Mouse (Mus musculus) neural tube, embryonic 12.5 days (tissue): ENCODE measurements around the gene Dnajb9. TPM values are rescaled to one million over a fixed set of nuclear protein-coding genes. Genes with fewer than 3 reads are reported as not detected.
"Not testable (repeated sequence)": the region's sequence is repeated elsewhere in the genome, so short reads cannot be mapped to it uniquely, and the experiment has no call there.

Experiments used
- ATAC-seq: fragments of 200-750 bp; cut with Nextera tagmentation; 2 replicates; pipeline ENCODE4 v1.8.0; 2017; ENCODE audit warnings: low read depth, mild to moderate bottlenecking, moderate TSS enrichment, moderate library complexity; ENCODE audit not compliant: low FRiP score
- H3K27ac ChIP-seq: fragments of 300-500 bp; sonication (generic); 2 replicates; pipeline ENCODE4 v1.5.1; 2016
- H3K27me3 ChIP-seq: fragments of 300-500 bp; sonication (generic); replicated peaks from 2 replicates; pipeline ENCODE4 v1.6.1; 2016; ENCODE audit warnings: mild to moderate bottlenecking
- H3K36me3 ChIP-seq: fragments of 300-500 bp; sonication (generic); 2 replicates; pipeline ENCODE4 v1.6.1; 2016; ENCODE audit warnings: mild to moderate bottlenecking
- H3K4me1 ChIP-seq: fragments of 300-500 bp; sonication (generic); 2 replicates; pipeline ENCODE4 v1.6.1; 2016
- H3K4me2 ChIP-seq: fragments of 300-500 bp; sonication (generic); replicated peaks from 2 replicates; pipeline ENCODE4 v1.6.1; 2016; ENCODE audit warnings: mild to moderate bottlenecking
- H3K4me3 ChIP-seq: fragments of 300-500 bp; sonication (generic); 2 replicates; pipeline ENCODE4 v1.5.1; 2016
- H3K9ac ChIP-seq: fragments of 300-500 bp; sonication (generic); 2 replicates; pipeline ENCODE4 v1.6.1; 2016; ENCODE audit warnings: mild to moderate bottlenecking
- H3K9me3 ChIP-seq: fragments of 300-500 bp; sonication (generic); 2 replicates; pipeline ENCODE4 v1.6.1; 2016; ENCODE audit warnings: mild to moderate bottlenecking
- WGBS: fragments of 180-500 bp; shearing (Covaris S2); methylation state at CpG from one replicate; pipeline ENCODE4 v1.1.7; 2016; 5-methylcytosine and 5-hydroxymethylcytosine counted together
- polyA plus RNA-seq: library from polyadenylated mRNA; unstranded; fragments of >200 nt; fragmentation: Nextera tagmentation; extraction: Ambion mirVana; gene quantifications from 2 replicates; pipeline ENCODE4 v1.2.1, GENCODE M21; 2016

Gene Dnajb9
- 32.1 and 33.1 TPM in 2 replicates for polyA plus RNA-seq

GRCm38 (mm10) chr12:44209824-44210752 is at the start of gene Dnajb9:
Dnajb9 (minus strand) TSS chr12:44210326.
- H3K27ac ChIP-seq, result peak within 1 kb of the TSS; percentile 76
- peak within 1 kb of the TSS; percentile 77 for H3K4me2 ChIP-seq
- no peaks in the 10 kb centered on the region for H3K27me3 ChIP-seq
- H3K36me3 ChIP-seq, result peaks cover 8% of the 10 kb centered on the region
- H3K9me3 ChIP-seq, result no peaks in the 10 kb centered on the region
- H3K9ac ChIP-seq, result peak within 1 kb of the TSS; percentile 87
- WGBS, result under 1% methylated on average over 77 of the region's 77 CpGs
- H3K4me1 ChIP-seq, result peaks cover 13% of the 10 kb centered on the region
- peak; percentile 99 for ATAC-seq
- H3K4me3 ChIP-seq, result peak within 1 kb of the TSS; percentile 94

GRCm38 (mm10) chr12:44248309-44248977 is 38.3 kb upstream of the Dnajb9 start:
- no peaks in the 10 kb centered on the region for H3K27me3 ChIP-seq
- H3K27ac ChIP-seq, result no peak overlapping the region
- no peak; the same call in 1 of the 2 replicates for ATAC-seq
- no peaks in the 10 kb centered on the region for H3K36me3 ChIP-seq
- H3K9me3 ChIP-seq, result no peaks in the 10 kb centered on the region
- H3K9ac ChIP-seq, result no peak overlapping the region
- no peak overlapping the region for H3K4me2 ChIP-seq
- no peak overlapping the region for H3K4me3 ChIP-seq
- H3K4me1 ChIP-seq, result no peaks in the 10 kb centered on the region
- 76% methylated on average over 9 of the region's 9 CpGs for WGBS

GRCm38 (mm10) chr12:44245739-44246138 is 35.6 kb upstream of the Dnajb9 start:
- Histone ChIP-seq H3K27ac (no peak overlapping the region), H3K4me2 (no peak overlapping the region), H3K9ac (no peak overlapping the region), H3K4me1 (no peaks in the 10 kb centered on the region), H3K9me3 (no peaks in the 10 kb centered on the region), H3K4me3 (no peak overlapping the region), H3K27me3 (no peaks in the 10 kb centered on the region), H3K36me3 (no peaks in the 10 kb centered on the region)
- no peak for ATAC-seq
- 89% methylated on average over 3 of the region's 3 CpGs for WGBS

- Histone ChIP-seq H3K27ac (no peak overlapping the region), H3K9ac (no peak overlapping the region), H3K27me3 (no peaks in the 10 kb centered on the region), H3K4me1 (no peaks in the 10 kb centered on the region), H3K36me3 (no peaks in the 10 kb centered on the region), H3K4me3 (no peak overlapping the region), H3K9me3 (no peaks in the 10 kb centered on the region), H3K4me2 (no peak overlapping the region)
- ATAC-seq, result no peak
- WGBS, result 92% methylated on average over 4 of the region's 4 CpGs
Measured at GRCm38 (mm10) chr12:44242407-44242806, 32.3 kb upstream of the Dnajb9 start.

GRCm38 (mm10) chr12:44241090-44241489 is 31.0 kb upstream of the Dnajb9 start:
- ATAC-seq, result no peak
- 81% methylated on average over 7 of the region's 7 CpGs for WGBS
- no peaks in the 10 kb centered on the region for H3K36me3 ChIP-seq
- no peak overlapping the region for H3K27ac ChIP-seq
- no peak overlapping the region for H3K4me3 ChIP-seq
- H3K9ac ChIP-seq, result no peak overlapping the region
- no peak overlapping the region for H3K4me2 ChIP-seq
- no peaks in the 10 kb centered on the region for H3K27me3 ChIP-seq
- H3K9me3 ChIP-seq, result no peaks in the 10 kb centered on the region
- H3K4me1 ChIP-seq, result no peaks in the 10 kb centered on the region

GRCm38 (mm10) chr12:44224650-44225049 is 14.5 kb upstream of the Dnajb9 start:
- no peak for ATAC-seq
- 78% methylated on average over 3 of the region's 3 CpGs for WGBS

GRCm38 (mm10) chr12:44223044-44223443 is 12.9 kb upstream of the Dnajb9 start:
- no peaks in the 10 kb centered on the region for H3K36me3 ChIP-seq
- H3K4me3 ChIP-seq, result no peak overlapping the region
- no peak overlapping the region for H3K9ac ChIP-seq
- H3K9me3 ChIP-seq, result no peaks in the 10 kb centered on the region
- no peak overlapping the region for H3K4me2 ChIP-seq
- no peaks in the 10 kb centered on the region for H3K27me3 ChIP-seq
- H3K4me1 ChIP-seq, result peaks cover 3% of the 10 kb centered on the region; the same call in 1 of the 2 replicates
- peak; percentile 44; the same call in 1 of the 2 replicates for ATAC-seq
- whole genome bisulfite sequencing, result 81% methylated on average over 3 of the region's 3 CpGs
- no peak overlapping the region for H3K27ac ChIP-seq

More at GRCm38 (mm10) chr12:44224650-44225049, 14.5 kb upstream of the Dnajb9 start:
- no peaks in the 10 kb centered on the region for H3K9me3 ChIP-seq
- no peaks in the 10 kb centered on the region for H3K36me3 ChIP-seq
- peaks cover 3% of the 10 kb centered on the region; the same call in 1 of the 2 replicates for H3K4me1 ChIP-seq
- H3K4me3 ChIP-seq, result no peak overlapping the region
- H3K9ac ChIP-seq, result no peak overlapping the region
- H3K27me3 ChIP-seq, result no peaks in the 10 kb centered on the region
- no peak overlapping the region for H3K27ac ChIP-seq
- H3K4me2 ChIP-seq, result no peak overlapping the region

GRCm38 (mm10) chr12:44221651-44222356 is 11.7 kb upstream of the Dnajb9 start:
- Histone ChIP-seq H3K4me3 (peak overlapping the region; percentile 60), H3K27me3 (no peaks in the 10 kb centered on the region), H3K4me2 (peak overlapping the region; percentile 86), H3K9ac (peak overlapping the region; percentile 74), H3K9me3 (no peaks in the 10 kb centered on the region), H3K36me3 (no peaks in the 10 kb centered on the region), H3K27ac (no peak overlapping the region), H3K4me1 (peaks cover 3% of the 10 kb centered on the region; the same call in 1 of the 2 replicates)
- 2% methylated on average over 89 of the region's 89 CpGs for WGBS
- peak; percentile 75; the same call in 1 of the 2 replicates for ATAC-seq

- peak within 1 kb of the TSS; percentile 74 for H3K9ac ChIP-seq
- 83% methylated on average over 2 of the region's 2 CpGs for WGBS
- not testable (repeated sequence) for H3K4me1 ChIP-seq, H3K27me3 ChIP-seq, ATAC-seq, H3K9me3 ChIP-seq, H3K27ac ChIP-seq, H3K36me3 ChIP-seq
- H3K4me3 ChIP-seq, result peak within 1 kb of the TSS; percentile 60
- peak within 1 kb of the TSS; percentile 86 for H3K4me2 ChIP-seq
Measured at GRCm38 (mm10) chr12:44221070-44221469, 10.9 kb upstream of the Dnajb9 start, which contains the start of gene Pnpla8. Pnpla8 (plus strand) TSS chr12:44221370.

- no peaks in the 10 kb centered on the region for H3K27me3 ChIP-seq
- no peak for ATAC-seq
- H3K9me3 ChIP-seq, result no peaks in the 10 kb centered on the region
- no peak overlapping the region for H3K27ac ChIP-seq
- no peaks in the 10 kb centered on the region for H3K36me3 ChIP-seq
- WGBS, result 84% methylated on average over 3 of the region's 3 CpGs
- no peak overlapping the region for H3K4me3 ChIP-seq
- H3K9ac ChIP-seq, result no peak overlapping the region
- H3K4me1 ChIP-seq, result peaks cover 13% of the 10 kb centered on the region
- no peak overlapping the region for H3K4me2 ChIP-seq
Measured at GRCm38 (mm10) chr12:44211555-44211954, 1.4 kb upstream of the Dnajb9 start.

- Histone ChIP-seq H3K4me2 (peak overlapping the region; percentile 77), H3K9ac (peak overlapping the region; percentile 87), H3K4me3 (peak overlapping the region; percentile 94), H3K4me1 (peaks cover 13% of the 10 kb centered on the region), H3K27ac (peak overlapping the region; percentile 76), H3K36me3 (peaks cover 8% of the 10 kb centered on the region), H3K9me3 (no peaks in the 10 kb centered on the region), H3K27me3 (no peaks in the 10 kb centered on the region)
- WGBS, result under 1% methylated on average over 37 of the region's 37 CpGs
- ATAC-seq, result no peak
Measured at GRCm38 (mm10) chr12:44209141-44209823, 844 bp downstream of the Dnajb9 start.
